Mouse (Mus musculus): Measurements from ENCODE around the gene Ide. TPM values are rescaled to one million over a fixed set of nuclear protein-coding genes. Genes with fewer than 3 reads are reported as not detected.

Gene Ide
- total and polyA plus RNA-seq, 3 experiments, result 32.6 to 87.5 (median 76.8) TPM

DNA sequence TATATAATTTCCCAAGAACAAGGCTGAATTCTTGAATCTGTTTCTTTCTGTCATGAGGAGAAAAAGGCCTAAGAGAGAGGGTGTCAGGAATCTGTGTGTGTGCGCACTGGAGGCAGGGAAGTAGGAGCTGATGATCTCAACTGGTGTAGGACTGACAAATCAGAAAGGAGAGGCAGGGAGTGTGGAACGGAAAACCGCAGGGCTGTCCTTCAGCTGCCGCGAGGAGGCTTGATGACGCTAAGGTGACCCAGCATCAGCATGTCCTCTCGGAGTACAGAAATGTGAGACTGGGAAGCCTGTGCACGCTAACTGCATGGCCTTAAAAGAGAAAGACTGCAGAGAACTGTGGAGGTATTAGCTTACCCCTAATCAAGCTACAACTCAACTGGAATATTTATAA lies 46.7 kb downstream of the Ide start:
- H3K9me3 ChIP-seq (replicated peaks; ENCODE audit: insufficient read depth, low read length), result no peaks in the 10 kb centered on the region
- H3K9ac ChIP-seq (ENCODE audit: control insufficient read depth, low read depth, low read length, poor library complexity, severe bottlenecking), result no peak overlapping the region
- H3K79me2 ChIP-seq (ENCODE audit: control insufficient read depth, insufficient read depth, low read length, poor library complexity), result no peaks in the 10 kb centered on the region
- no peak for DNase-seq (ENCODE audit: low read depth, low spot score)
- H3K27ac ChIP-seq (ENCODE audit: control insufficient read depth, low read depth, low read length), result no peak overlapping the region
- no peaks in the 10 kb centered on the region for H3K4me1 ChIP-seq (ENCODE audit: control insufficient read depth in 1 of 2, insufficient read depth in 2 of 2, low read length in 2 of 2)
- H3K36me3 ChIP-seq (ENCODE audit: control insufficient read depth in 1 of 2, insufficient read depth in 2 of 2, low read length in 2 of 2), result peaks cover 0 to 6% of the 10 kb centered on the region in 2 experiments; a peak in 2 of 4 replicates
- TF ChIP-seq MAZ (IDR thresholded peaks at IDR 0.05; ENCODE audit: low read depth, low read length) (no peak), MYC (IDR thresholded peaks at IDR 0.05; ENCODE audit: low read depth, low read length) (no peak), TAL1 (IDR thresholded peaks at IDR 0.05; ENCODE audit: low read length) (no peak), CHD1 (IDR thresholded peaks at IDR 0.05; ENCODE audit: low read depth, low read length) (no peak), TCF12 (IDR thresholded peaks at IDR 0.05; ENCODE audit: low read depth, low read length) (no peak), USF2 (IDR thresholded peaks at IDR 0.05; ENCODE audit: borderline replicate concordance in 1 of 2, insufficient read depth in 1 of 2, low read depth in 1 of 2, low read length in 2 of 2) (no peak), POLR2A (IDR thresholded peaks at IDR 0.05; ENCODE audit: control insufficient read depth in 1 of 2, insufficient read depth in 1 of 2, low read depth in 1 of 2, low read length in 2 of 2, poor library complexity in 1 of 2) (no peak)
- no peak overlapping the region for H3K4me3 ChIP-seq (ENCODE audit: control insufficient read depth in 1 of 2, insufficient read depth in 1 of 2, low read depth in 2 of 2, low read length in 2 of 2)
- no peaks in the 10 kb centered on the region for H3K27me3 ChIP-seq (ENCODE audit: control insufficient read depth in 1 of 2, insufficient read depth in 2 of 2, low read length in 2 of 2)

- Histone ChIP-seq H3K36me3 (ENCODE audit: control insufficient read depth in 1 of 2, insufficient read depth in 2 of 2, low read length in 2 of 2) (peaks cover 0 to 12% of the 10 kb centered on the region in 2 experiments; a peak in 2 of 4 replicates), H3K4me3 (ENCODE audit: control insufficient read depth in 1 of 2, insufficient read depth in 1 of 2, low read depth in 2 of 2, low read length in 2 of 2) (no peak overlapping the region), H3K27ac (ENCODE audit: control insufficient read depth, low read depth, low read length) (no peak overlapping the region), H3K79me2 (ENCODE audit: control insufficient read depth, insufficient read depth, low read length, poor library complexity) (no peaks in the 10 kb centered on the region), H3K9me3 (replicated peaks; ENCODE audit: insufficient read depth, low read length) (no peaks in the 10 kb centered on the region), H3K27me3 (ENCODE audit: control insufficient read depth in 1 of 2, insufficient read depth in 2 of 2, low read length in 2 of 2) (no peaks in the 10 kb centered on the region), H3K4me1 (ENCODE audit: control insufficient read depth in 1 of 2, insufficient read depth in 2 of 2, low read length in 2 of 2) (no peaks in the 10 kb centered on the region), H3K9ac (ENCODE audit: control insufficient read depth, low read depth, low read length, poor library complexity, severe bottlenecking) (no peak overlapping the region)
- TF ChIP-seq UBTF (IDR thresholded peaks at IDR 0.05; ENCODE audit: borderline replicate concordance, insufficient read depth, low read depth, low read length), result no peak
- no peak for TF ChIP-seq GATA1 (IDR thresholded peaks at IDR 0.05; ENCODE audit: low read depth, low read length)
- TF ChIP-seq POLR2A (IDR thresholded peaks at IDR 0.05; ENCODE audit: control insufficient read depth in 1 of 2, insufficient read depth in 1 of 2, low read depth in 1 of 2, low read length in 2 of 2, poor library complexity in 1 of 2), result no peak
- TF ChIP-seq ELF1 (IDR thresholded peaks at IDR 0.05; ENCODE audit: low read depth, low read length), result no peak
- TF ChIP-seq MAFK (IDR thresholded peaks at IDR 0.05; ENCODE audit: borderline replicate concordance, low read depth, low read length), result no peak
- TF ChIP-seq RAD21 (IDR thresholded peaks at IDR 0.05; ENCODE audit: low read depth, low read length), result no peak
- no peak for TF ChIP-seq RCOR1 (IDR thresholded peaks at IDR 0.05; ENCODE audit: low read depth, low read length)
- no peak for TF ChIP-seq CTCF (IDR thresholded peaks at IDR 0.05 in 2 of 3, conservative IDR thresholded peaks at IDR 0.05 in 1 of 3; ENCODE audit: control insufficient read depth in 1 of 3, insufficient read depth in 1 of 3, low read depth in 2 of 3, low read length in 3 of 3, poor library complexity in 1 of 3, severe bottlenecking in 1 of 3)
- no peak for TF ChIP-seq TBP (IDR thresholded peaks at IDR 0.05; ENCODE audit: low read depth, low read length)
- no peak for TF ChIP-seq SIN3A (IDR thresholded peaks at IDR 0.05; ENCODE audit: low read length)
- TF ChIP-seq ETS1 (IDR thresholded peaks at IDR 0.05; ENCODE audit: low read depth, low read length), result no peak
- TF ChIP-seq NELFE (IDR thresholded peaks at IDR 0.05; ENCODE audit: low read depth, low read length), result no peak
- no peak for TF ChIP-seq BHLHE40 (IDR thresholded peaks at IDR 0.05; ENCODE audit: borderline replicate concordance, low read depth, low read length)
- TF ChIP-seq JUND (IDR thresholded peaks at IDR 0.05; ENCODE audit: low read depth, low read length), result no peak
- TF ChIP-seq POLR2AphosphoS2 (IDR thresholded peaks at IDR 0.05; ENCODE audit: low read length), result no peak
- TF ChIP-seq NRF1 (IDR thresholded peaks at IDR 0.05; ENCODE audit: insufficient read depth, low read depth, low read length, poor library complexity, severe bottlenecking), result no peak
- TF ChIP-seq MAZ (IDR thresholded peaks at IDR 0.05; ENCODE audit: low read depth, low read length), result no peak
- no peak for DNase-seq (ENCODE audit: low read depth, low spot score)
Observed at GRCm38 (mm10) chr19:37284775-37285174, 52.9 kb downstream of the Ide start.
